Mouse (Mus musculus) bone marrow macrophage, adult 2 months (primary cell): Measurements from ENCODE around the gene Tango6.

Experiments
- CTCF ChIP-seq: IDR thresholded peaks from 2 replicates; pipeline ENCODE4 v1.5.1; 2012; ENCODE audit warnings: low read depth, mild to moderate bottlenecking, low read length, moderate library complexity
- POLR2A ChIP-seq: IDR thresholded peaks from 2 replicates; pipeline ENCODE4 v1.6.1; 2012; ENCODE audit warnings: mild to moderate bottlenecking, low read depth, low read length, borderline replicate concordance

DNA sequence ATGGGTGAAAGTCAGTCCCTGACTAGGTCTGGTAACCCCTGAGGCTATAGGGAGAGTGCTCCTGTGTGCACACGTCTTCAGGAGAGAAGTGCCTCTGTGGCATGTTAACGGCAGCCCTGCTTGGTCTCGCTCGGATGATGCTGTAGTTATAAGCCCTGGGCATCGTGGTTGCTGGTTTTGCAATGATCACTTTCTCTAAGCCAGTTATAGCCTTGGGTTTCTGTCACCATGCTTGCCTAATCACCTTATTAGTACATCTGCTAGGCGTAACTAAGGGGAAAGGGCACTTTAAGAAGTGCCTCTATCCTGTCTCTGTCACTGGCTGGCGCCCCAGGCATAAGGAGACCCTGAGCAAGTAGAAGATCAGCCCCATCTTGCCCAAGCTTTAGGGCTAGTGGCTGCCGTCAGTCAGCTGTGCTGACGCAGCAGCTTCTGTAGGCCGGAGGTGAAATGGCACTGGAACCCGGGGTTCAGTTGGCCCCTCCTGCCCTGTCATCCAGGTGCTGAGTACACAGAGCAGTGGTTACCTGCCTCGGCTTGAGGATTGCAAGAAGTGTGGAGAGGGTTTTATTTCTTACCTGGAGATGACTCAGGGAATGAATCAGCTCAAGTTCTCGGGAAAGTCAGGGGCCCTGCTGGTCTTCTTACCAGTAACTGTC lies 86.4 kb downstream of the Tango6 start:
- TF ChIP-seq CTCF (no peak), POLR2A (no peak)
